Mouse (Mus musculus): ENCODE results near the gene Cxcl16. TPM values are rescaled to one million over a fixed set of nuclear protein-coding genes. Genes with fewer than 3 reads are reported as not detected.
A peak's percentile ranks its signal among the peaks of the same experiment; 100 is the strongest.
"Not testable (repeated sequence)": the region's sequence is repeated elsewhere in the genome, so short reads cannot be mapped to it uniquely, and the experiment has no call there.

The Cxcl16 gene
- total and polyA plus RNA-seq, 3 experiments: 7.9 to 17.6 (median 8.8) TPM

DNA sequence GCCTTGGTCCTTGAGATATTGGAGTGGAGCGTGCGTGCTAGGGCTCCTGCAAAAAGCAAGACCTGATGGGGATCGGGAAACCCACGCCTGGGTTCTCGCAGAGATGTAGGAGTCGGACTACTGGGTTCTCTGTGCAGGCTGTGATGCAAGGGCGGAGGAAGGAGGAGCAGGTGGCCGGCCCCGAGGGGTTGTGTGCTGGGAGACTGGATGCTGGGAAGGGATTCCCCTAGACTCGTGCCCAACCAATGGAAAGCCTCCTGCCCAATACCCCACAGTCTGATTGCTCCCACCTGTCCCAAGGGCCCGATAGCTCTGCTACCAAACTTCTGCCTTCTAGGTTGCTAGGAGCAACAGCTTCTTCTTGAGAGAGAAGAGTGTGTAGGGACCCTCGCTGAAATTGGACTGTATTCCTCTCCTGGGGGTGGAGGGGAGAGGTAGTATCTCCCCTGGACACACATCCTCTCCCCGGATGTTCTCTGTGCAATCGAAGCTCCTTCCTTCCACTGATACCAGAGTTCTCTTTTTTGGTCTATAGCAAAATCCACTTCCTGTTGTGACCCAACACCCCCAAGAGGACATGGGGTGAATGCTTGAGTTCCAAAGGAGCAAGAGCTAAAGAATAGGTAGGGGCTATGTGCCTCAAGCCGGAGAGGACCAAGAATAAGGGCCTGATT, 26.8 kb downstream of the Cxcl16 start:
- no peaks in the 10 kb centered on the region for H3K79me2 ChIP-seq (replicated peaks; ENCODE audit: control insufficient read depth, insufficient read depth, low read length)
- H3K4me3 ChIP-seq: peak overlapping the region; percentile 85
- H3K27ac ChIP-seq: peak overlapping the region; percentile 77
- no peaks in the 10 kb centered on the region for H3K27me3 ChIP-seq (ENCODE audit: control insufficient read depth, insufficient read depth, low read length)
- intact Hi-C loops (cut with DNase I): loop anchor here (1.0 to 5.0 kb wide), 3 partner anchors 73 to 324 kb away; no protein-coding TSS in a partner anchor
- peaks cover 3% of the 10 kb centered on the region; the same call in 1 of the 2 replicates for H3K4me1 ChIP-seq (ENCODE audit: control insufficient read depth, insufficient read depth, low read length)
- DNase-seq: no peak
- TF ChIP-seq POLR2A (IDR thresholded peaks at IDR 0.05; ENCODE audit: insufficient read depth, low read depth, low read length): no peak
- no peak for TF ChIP-seq CTCF (IDR thresholded peaks at IDR 0.05)
- no peak for TF ChIP-seq EP300 (IDR thresholded peaks at IDR 0.05; ENCODE audit: insufficient read depth, low read depth, low read length)
- WGBS: 8% methylated on average over 15 of the region's 15 CpGs
- H3K36me3 ChIP-seq (ENCODE audit: control insufficient read depth, insufficient read depth, low read length): no peaks in the 10 kb centered on the region
- peak overlapping the region; percentile 74 for H3K9ac ChIP-seq (ENCODE audit: low read depth, low read length)

DNA sequence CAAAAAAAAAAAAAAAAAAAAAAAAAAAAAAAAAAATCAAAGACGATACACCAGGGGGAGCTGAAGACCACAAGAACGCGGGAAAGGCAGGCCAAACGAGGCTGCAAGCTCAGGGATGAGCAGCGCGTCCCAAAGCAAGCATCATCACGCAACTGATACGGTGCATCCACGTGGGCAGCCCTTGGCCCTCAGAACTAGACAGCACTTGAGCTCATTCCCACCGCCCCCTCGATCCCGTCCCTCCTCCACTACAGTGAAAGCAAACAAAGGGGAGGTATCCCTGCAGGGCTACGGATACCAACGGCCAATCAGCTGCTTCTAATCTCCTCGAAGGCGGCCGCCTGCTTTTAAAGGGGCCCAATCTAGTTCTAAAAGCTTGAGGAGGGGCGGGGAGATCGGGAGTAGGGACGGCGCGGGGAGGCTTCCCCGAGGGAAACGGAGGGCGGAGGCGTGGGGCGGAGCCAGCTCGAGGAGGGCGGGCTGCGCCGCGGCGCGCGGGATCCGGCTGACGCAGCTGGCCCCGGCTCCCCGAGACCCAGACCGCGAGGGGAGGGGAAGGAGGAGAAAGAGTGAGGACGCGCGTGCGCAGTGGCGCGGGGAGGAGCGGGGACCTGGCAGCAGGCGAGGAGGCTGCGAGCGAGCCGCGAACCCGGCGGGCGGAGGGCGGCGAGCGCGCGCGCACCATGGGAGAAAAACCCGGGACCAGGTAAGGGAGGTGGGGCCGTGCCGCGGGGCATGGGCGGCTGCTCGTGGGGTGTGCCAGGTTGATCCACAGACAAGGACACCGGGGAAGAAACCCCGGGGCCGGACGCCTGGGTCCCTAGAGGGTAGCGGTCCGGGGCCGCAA, 27.5 kb downstream of the Cxcl16 start, which contains the start of gene Arrb2:
TSS of gene Arrb2 (plus strand) at position 588 of the 847 bp plus-strand sequence.
- peak; percentile 98 to 99 for DNase-seq
- Histone ChIP-seq H3K27ac (peak within 1 kb of the TSS; percentile 77), H3K4me3 (peak within 1 kb of the TSS; percentile 85), H3K4me1 (ENCODE audit: control insufficient read depth, insufficient read depth, low read length) (peaks cover 3% of the 10 kb centered on the region; the same call in 1 of the 2 replicates), H3K9ac (ENCODE audit: low read depth, low read length) (peak within 1 kb of the TSS; percentile 74), H3K36me3 (ENCODE audit: control insufficient read depth, insufficient read depth, low read length) (no peaks in the 10 kb centered on the region), H3K79me2 (replicated peaks; ENCODE audit: control insufficient read depth, insufficient read depth, low read length) (no peaks in the 10 kb centered on the region), H3K27me3 (ENCODE audit: control insufficient read depth, insufficient read depth, low read length) (no peaks in the 10 kb centered on the region)
- TF ChIP-seq EP300 (IDR thresholded peaks at IDR 0.05; ENCODE audit: insufficient read depth, low read depth, low read length) (peak; percentile 84; the same call in 1 of the 2 replicates), POLR2A (IDR thresholded peaks at IDR 0.05; ENCODE audit: insufficient read depth, low read depth, low read length) (peak; percentile 67), CTCF (IDR thresholded peaks at IDR 0.05) (peak; percentile 71)
- intact Hi-C loops (cut with DNase I): loop anchor here (1.0 to 5.0 kb wide), 3 partner anchors 74 to 325 kb away; no protein-coding TSS in a partner anchor
- WGBS: 1% methylated on average over 60 of the region's 75 CpGs

DNA sequence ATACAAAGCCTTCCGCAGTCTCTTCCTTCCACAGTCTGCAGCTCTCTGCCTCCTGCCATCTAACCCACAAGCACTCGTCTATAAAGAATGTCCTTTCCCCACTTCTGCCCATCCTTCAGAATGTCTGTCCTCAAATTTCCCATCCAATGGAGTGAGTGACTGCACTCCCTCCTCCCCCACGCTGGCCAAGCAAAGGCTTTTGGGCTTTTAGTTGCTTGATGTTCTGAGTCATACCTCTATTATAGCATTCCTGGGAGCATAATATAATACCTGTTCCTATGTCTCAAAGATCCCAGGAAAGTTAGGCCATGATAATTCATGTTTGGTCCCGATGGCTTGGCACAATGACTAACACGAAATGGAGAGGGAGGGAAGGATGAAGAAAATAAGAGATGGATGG, 28.2 kb downstream of the Cxcl16 start:
- WGBS: 33% methylated on average over 5 of the region's 5 CpGs
- no peak for TF ChIP-seq POLR2A (IDR thresholded peaks at IDR 0.05; ENCODE audit: insufficient read depth, low read depth, low read length)
- no peak overlapping the region for H3K9ac ChIP-seq (ENCODE audit: low read depth, low read length)
- no peak for DNase-seq
- peak overlapping the region; percentile 77 for H3K27ac ChIP-seq
- peaks cover 3% of the 10 kb centered on the region; the same call in 1 of the 2 replicates for H3K4me1 ChIP-seq (ENCODE audit: control insufficient read depth, insufficient read depth, low read length)
- no peaks in the 10 kb centered on the region for H3K79me2 ChIP-seq (replicated peaks; ENCODE audit: control insufficient read depth, insufficient read depth, low read length)
- H3K4me3 ChIP-seq: no peak overlapping the region
- H3K36me3 ChIP-seq (ENCODE audit: control insufficient read depth, insufficient read depth, low read length): no peaks in the 10 kb centered on the region
- no peaks in the 10 kb centered on the region for H3K27me3 ChIP-seq (ENCODE audit: control insufficient read depth, insufficient read depth, low read length)
- intact Hi-C loops (cut with DNase I): loop anchor here (5.0 kb wide), 2 partner anchors 191 to 326 kb away; no protein-coding TSS in a partner anchor

DNA sequence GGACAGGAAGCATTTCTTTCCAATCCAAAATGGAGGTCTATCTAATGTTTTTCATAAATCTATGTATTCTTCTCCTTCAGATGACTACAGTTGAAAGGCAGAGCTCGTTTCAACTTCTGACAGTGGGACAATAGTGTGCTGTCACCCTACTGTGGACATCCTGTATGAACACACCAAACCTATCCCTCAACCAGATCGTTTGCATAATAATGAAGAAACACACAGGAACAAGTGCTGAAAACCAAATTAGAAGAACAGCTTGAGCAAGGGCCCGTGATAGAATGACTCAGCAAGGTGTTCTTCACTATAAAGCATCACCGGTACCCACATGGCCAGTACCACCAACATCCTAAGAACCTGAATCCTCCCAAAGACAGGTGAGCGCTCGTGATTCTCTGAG, 33.2 kb downstream of the Cxcl16 start:
- H3K4me1 ChIP-seq (ENCODE audit: control insufficient read depth, insufficient read depth, low read length); H3K9ac ChIP-seq (ENCODE audit: low read depth, low read length); DNase-seq; H3K36me3 ChIP-seq (ENCODE audit: control insufficient read depth, insufficient read depth, low read length); intact Hi-C loops (cut with DNase I); H3K79me2 ChIP-seq (replicated peaks; ENCODE audit: control insufficient read depth, insufficient read depth, low read length); H3K27ac ChIP-seq; H3K4me3 ChIP-seq; H3K27me3 ChIP-seq (ENCODE audit: control insufficient read depth, insufficient read depth, low read length): not testable (repeated sequence)
- WGBS: 70% methylated on average over 6 of the region's 6 CpGs

DNA sequence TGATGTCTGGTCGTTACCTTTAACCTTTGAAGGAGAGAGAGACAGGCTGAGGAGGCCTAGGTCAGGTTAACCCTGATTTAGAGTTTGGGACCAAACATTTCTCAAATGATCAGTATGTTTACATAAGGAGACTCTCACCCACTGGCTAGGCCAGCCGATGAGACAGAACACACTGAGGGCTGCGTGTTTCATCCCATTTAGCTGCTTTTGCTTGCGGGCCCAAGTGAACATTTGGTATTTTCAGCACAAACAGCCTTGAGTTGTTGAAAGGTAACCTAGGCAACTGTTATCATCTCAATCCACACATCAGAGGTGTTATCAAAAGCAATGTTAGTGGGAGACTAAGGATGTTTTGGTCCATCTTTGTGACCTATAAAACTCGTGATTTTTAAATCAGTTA, 40.3 kb downstream of the Cxcl16 start:
- Histone ChIP-seq H3K27ac (no peak overlapping the region), H3K79me2 (replicated peaks; ENCODE audit: control insufficient read depth, insufficient read depth, low read length) (no peaks in the 10 kb centered on the region), H3K27me3 (ENCODE audit: control insufficient read depth, insufficient read depth, low read length) (no peaks in the 10 kb centered on the region), H3K9ac (ENCODE audit: low read depth, low read length) (no peak overlapping the region), H3K36me3 (ENCODE audit: control insufficient read depth, insufficient read depth, low read length) (no peaks in the 10 kb centered on the region), H3K4me3 (no peak overlapping the region), H3K4me1 (ENCODE audit: control insufficient read depth, insufficient read depth, low read length) (no peaks in the 10 kb centered on the region)
- intact Hi-C loops (cut with DNase I): no loop called here
- TF ChIP-seq CTCF (IDR thresholded peaks at IDR 0.05): no peak
- TF ChIP-seq POLR2A (IDR thresholded peaks at IDR 0.05; ENCODE audit: insufficient read depth, low read depth, low read length): no peak
- TF ChIP-seq EP300 (IDR thresholded peaks at IDR 0.05; ENCODE audit: insufficient read depth, low read depth, low read length): no peak
- WGBS: 50% methylated on average over 5 of the region's 5 CpGs
- no peak for DNase-seq

DNA sequence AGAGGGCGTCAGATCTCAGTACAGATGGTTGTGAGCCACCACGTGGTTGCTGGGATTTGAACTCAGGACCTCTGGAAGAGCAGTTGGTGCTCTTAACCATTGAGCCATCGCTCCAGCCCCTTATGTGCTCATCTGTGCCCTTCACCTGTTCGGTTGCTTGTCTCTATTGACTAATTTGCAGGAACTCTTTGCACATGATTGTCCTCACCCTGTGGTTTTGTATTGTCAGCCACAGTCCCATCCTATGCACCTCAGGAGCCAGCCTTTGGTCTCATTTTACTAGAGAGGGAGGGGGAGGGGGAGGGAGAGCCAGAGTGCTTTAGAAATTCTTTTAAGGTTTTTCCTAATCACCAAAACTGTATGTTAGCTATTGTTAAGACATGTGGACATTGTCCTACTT, 41.6 kb downstream of the Cxcl16 start:
- H3K27ac ChIP-seq: no peak overlapping the region
- no peaks in the 10 kb centered on the region for H3K36me3 ChIP-seq (ENCODE audit: control insufficient read depth, insufficient read depth, low read length)
- no peak for TF ChIP-seq POLR2A (IDR thresholded peaks at IDR 0.05; ENCODE audit: insufficient read depth, low read depth, low read length)
- no peak for TF ChIP-seq EP300 (IDR thresholded peaks at IDR 0.05; ENCODE audit: insufficient read depth, low read depth, low read length)
- no peak for TF ChIP-seq CTCF (IDR thresholded peaks at IDR 0.05)
- H3K27me3 ChIP-seq (ENCODE audit: control insufficient read depth, insufficient read depth, low read length): no peaks in the 10 kb centered on the region
- no peak for DNase-seq
- no peaks in the 10 kb centered on the region for H3K79me2 ChIP-seq (replicated peaks; ENCODE audit: control insufficient read depth, insufficient read depth, low read length)
- H3K9ac ChIP-seq (ENCODE audit: low read depth, low read length): no peak overlapping the region
- no peak overlapping the region for H3K4me3 ChIP-seq
- no peaks in the 10 kb centered on the region for H3K4me1 ChIP-seq (ENCODE audit: control insufficient read depth, insufficient read depth, low read length)
- WGBS: 62% methylated on average over 4 of the region's 4 CpGs
- intact Hi-C loops (cut with DNase I): no loop called here
